13 mouse cellular contexts compared by ENCODE assay signal in the genomic region with DNA sequence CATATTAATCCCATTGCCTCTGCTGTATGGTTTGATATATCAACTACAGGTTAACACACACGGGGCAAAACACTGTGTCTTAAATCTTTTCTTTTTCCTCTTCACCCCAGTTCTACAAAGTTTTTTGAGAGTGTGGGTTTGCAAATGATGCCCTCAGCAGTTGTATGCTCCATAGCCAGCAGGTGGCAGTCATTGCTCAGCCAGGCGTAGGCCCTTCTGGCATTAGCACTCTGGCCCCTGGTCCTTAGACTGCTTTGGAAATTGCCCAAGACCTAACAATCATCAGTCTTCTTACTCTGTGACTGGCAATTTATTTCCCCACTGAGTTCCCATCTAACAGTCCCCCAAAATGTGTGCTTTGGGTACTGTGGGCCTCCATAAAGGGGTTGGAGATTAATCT. TPM values are rescaled to one million over a fixed set of nuclear protein-coding genes. Genes with fewer than 3 reads are reported as not detected.
DNase-seq lines count a peak whose midpoint lies in the region; ATAC-seq and TF ChIP-seq lines count a peak whose summit lies in the region.
"Not testable (repeated sequence)": the region's sequence is repeated elsewhere in the genome, so short reads cannot be mapped to it uniquely, and the experiment has no call there.
"Had no signal": no experiment of that assay in that cellular context is flagged by ENCODE, and none has a peak within 500 bp of the region (broad histone marks: within the 10 kb centered on the region; RNA-seq: fewer than 3 reads in every experiment).

No protein-coding gene starts in this region.

- not testable (repeated sequence) for H3K27me3 ChIP-seq in intestine, postnatal 0 days (replicated peaks; ENCODE audit: control insufficient read depth, insufficient read depth, low read length)

- WGBS in intestine, postnatal 0 days, result 42% methylated on average over 2 of the region's 2 CpGs

- not testable (repeated sequence) for H3K4me1 ChIP-seq in intestine, postnatal 0 days (replicated peaks; ENCODE audit: control insufficient read depth, insufficient read depth, low read length)

- not testable (repeated sequence) for H3K9ac ChIP-seq in intestine, postnatal 0 days (ENCODE audit: low read depth, low read length)

- not testable (repeated sequence) for H3K9me3 ChIP-seq in intestine, postnatal 0 days (ENCODE audit: control insufficient read depth)

- H3K4me2 ChIP-seq in intestine, postnatal 0 days (replicated peaks; ENCODE audit: low read depth), result not testable (repeated sequence)

- intact Hi-C loops in gastrocnemius, adult 2 months (cut with DNase I); left cerebral cortex, postnatal 4 days (cut with DNase I): not testable (repeated sequence)

- ATAC-seq in intestine, postnatal 0 days, result not testable (repeated sequence)
- peak; percentile 95 for ATAC-seq in megakaryocyte progenitor cell, adult 5-6 weeks (replicated peaks; ENCODE audit: poor library complexity)

- DNase-seq in adrenal gland, postnatal 25 days, result peak; percentile 18
- DNase-seq in embryo, embryonic 11 days, result peak; percentile 3
- DNase-seq in gastrocnemius, adult 2 months, result peak; percentile 12
- peak; percentile 23 for DNase-seq in left cerebral cortex, postnatal 4 days
- peak; percentile 8 for DNase-seq in right cerebral cortex, postnatal 4 days

- not testable (repeated sequence) for H3K27ac ChIP-seq in gastrocnemius, adult 2 months; intestine, postnatal 0 days (ENCODE audit: low read depth, low read length)

- not testable (repeated sequence) for H3K36me3 ChIP-seq in intestine, postnatal 0 days (ENCODE audit: control insufficient read depth, insufficient read depth)

- H3K4me3 ChIP-seq in gastrocnemius, adult 2 months; intestine, postnatal 0 days (ENCODE audit: low read depth, low read length): not testable (repeated sequence)

- peak; percentile 18; the same call in 1 of the 2 replicates for TF ChIP-seq CTCF in gastrocnemius, adult 2 months (IDR thresholded peaks at IDR 0.05)
- TF ChIP-seq CTCF in intestine, postnatal 0 days (IDR thresholded peaks at IDR 0.05; ENCODE audit: low read depth), result peak; percentile 53

RNA-seq across cellular contexts. Expression of gene H2al1k, which starts 23.6 kb away (rescaled TPM):
- total RNA-seq in adrenal gland, postnatal 25 days (2021), result not detected in 2 replicates
- not detected for total RNA-seq in gastrocnemius, adult 2 months (2021)
- not detected in 2 replicates for polyA plus RNA-seq in intestine, postnatal 0 days (2015; fragmentation: Nextera tagmentation; extraction: Ambion mirVana)
- under 1 TPM in 1 of 2 experiments, not detected in 1; 0.86 TPM for total RNA-seq in left cerebral cortex, postnatal 4 days (2021)
- total RNA-seq in megakaryocyte progenitor cell, adult 5-6 weeks (2015), result not detected in 2 replicates
- total RNA-seq in megakaryocyte progenitor cell, adult 5-6 weeks (2017), result not detected in 2 replicates
- total RNA-seq: gastrocnemius, adult 18-20 months had no signal
- polyA plus RNA-seq: embryonic facial prominence, embryonic 15.5 days; heart, embryonic 13.5 days; inflammation-experienced regulatory T-cells, adult 6 months; limb, embryonic 10.5 days; myocyte had no signal
